Mouse (Mus musculus) adrenal gland, postnatal 10 days (tissue): ENCODE results near the gene Acvr1. TPM values are rescaled to one million over a fixed set of nuclear protein-coding genes. Genes with fewer than 3 reads are reported as not detected.

ENCODE experiments used
- DNase-seq: peaks from one replicate; pipeline ENCODE4 v3.0.0; 2021; ENCODE audit warnings: mixed read lengths
- long read RNA-seq, 2 experiments: library from polyadenylated mRNA; stranded (forward); transcript quantifications; one replicate each; pipeline ENCODE4 v2.0.0; 2021
- total RNA-seq, 2 experiments: library from RNA; stranded (reverse); gene quantifications; 2 replicates each; pipeline ENCODE4 v1.2.3; 2021

Gene Acvr1
- total RNA-seq: 10 to 100 TPM; 36.2 to 46.4 TPM
- long read RNA-seq, experiment 1, transcript Acvr1-204 (12 exons, 3,050 nt): minor isoform, 20 of 61 reads
- long read RNA-seq, experiment 1, transcript Acvr1-201 (11 exons, 2,394 nt): major isoform, 27 of 61 reads
- long read RNA-seq, experiment 1, partial matches to known transcripts: 3 of 61 reads
- long read RNA-seq, experiment 1, other reads (novel, unspliced or antisense): 10 of 61 reads
- long read RNA-seq, experiment 2, transcript Acvr1-201 (11 exons, 2,394 nt): major isoform, 6 of 13 reads
- long read RNA-seq, experiment 2, partial matches to known transcripts: 2 of 13 reads
- long read RNA-seq, experiment 2, other reads (novel, unspliced or antisense): 3 of 13 reads

- DNase-seq: peak; percentile 92
Measured at GRCm38 (mm10) chr2:58567066-58567810, at the start of gene Acvr1, which contains the start of gene Upp2. TSS of gene Acvr1 (minus strand) at chr2:58567157. TSS of gene Upp2 (plus strand) at chr2:58567298.

- no peak for DNase-seq
Measured at GRCm38 (mm10) chr2:58615766-58616165, 48.8 kb upstream of the Acvr1 start.

- no peak for DNase-seq
Measured at GRCm38 (mm10) chr2:58614851-58615250, 47.9 kb upstream of the Acvr1 start.

- DNase-seq: no peak
Measured at GRCm38 (mm10) chr2:58613720-58614119, 46.8 kb upstream of the Acvr1 start.

- DNase-seq: no peak
Measured at GRCm38 (mm10) chr2:58604791-58605190, 37.8 kb upstream of the Acvr1 start.

GRCm38 (mm10) chr2:58603379-58603778 lies 36.4 kb upstream of the Acvr1 start:
- DNase-seq: no peak

- DNase-seq: no peak
Measured at GRCm38 (mm10) chr2:58601382-58601781, 34.4 kb upstream of the Acvr1 start.

GRCm38 (mm10) chr2:58599639-58600038 lies 32.7 kb upstream of the Acvr1 start:
- no peak for DNase-seq

GRCm38 (mm10) chr2:58597556-58597955 lies 30.6 kb upstream of the Acvr1 start:
- DNase-seq: no peak

GRCm38 (mm10) chr2:58596774-58597342 lies 29.9 kb upstream of the Acvr1 start:
- peak; percentile 56 for DNase-seq

- DNase-seq: no peak
Measured at GRCm38 (mm10) chr2:58595350-58595749, 28.4 kb upstream of the Acvr1 start.

GRCm38 (mm10) chr2:58590055-58590454 lies 23.1 kb upstream of the Acvr1 start:
- no peak for DNase-seq

- peak; percentile 51 for DNase-seq
Measured at GRCm38 (mm10) chr2:58589637-58590036, 22.7 kb upstream of the Acvr1 start.

- no peak for DNase-seq
Measured at GRCm38 (mm10) chr2:58586311-58586710, 19.4 kb upstream of the Acvr1 start.

- peak; percentile 50 for DNase-seq
Measured at GRCm38 (mm10) chr2:58574167-58574566, 7.2 kb upstream of the Acvr1 start.

GRCm38 (mm10) chr2:58568841-58569645 lies 2.1 kb upstream of the Acvr1 start:
- no peak for DNase-seq

- peak; percentile 55 for DNase-seq
Measured at GRCm38 (mm10) chr2:58567866-58568719, 1.1 kb upstream of the Acvr1 start.

GRCm38 (mm10) chr2:58566410-58567065 lies 419 bp downstream of the Acvr1 start:
- peak; percentile 81 for DNase-seq

- peak; percentile 45 for DNase-seq
Measured at GRCm38 (mm10) chr2:58566049-58566409, 928 bp downstream of the Acvr1 start.

- peak; percentile 70 for DNase-seq
Measured at GRCm38 (mm10) chr2:58565267-58565666, 1.7 kb downstream of the Acvr1 start.

- DNase-seq: no peak
Measured at GRCm38 (mm10) chr2:58562137-58562536, 4.8 kb downstream of the Acvr1 start.
